Mouse (Mus musculus) midbrain, embryonic 11.5 days (tissue): ENCODE data around the gene Klf12. TPM values are rescaled to one million over a fixed set of nuclear protein-coding genes. Genes with fewer than 3 reads are reported as not detected.

ENCODE experiments used
- ATAC-seq: fragments of 200-750 bp; cut with Nextera tagmentation; 2 replicates; pipeline ENCODE4 v1.8.0; 2017; ENCODE audit warnings: moderate TSS enrichment, moderate library complexity; ENCODE audit not compliant: low FRiP score
- DNase-seq: peaks from one replicate; pipeline ENCODE4 v3.0.0; 2015; ENCODE audit warnings: low spot score; ENCODE audit errors: missing footprints
- H3K27ac ChIP-seq: fragments of 300-500 bp; sonication (generic); 2 replicates; pipeline ENCODE4 v1.5.1; 2014; ENCODE audit warnings: low read depth, low read length
- H3K27me3 ChIP-seq: fragments of 300-500 bp; sonication (generic); 2 replicates; pipeline ENCODE4 v1.6.1; 2014; ENCODE audit warnings: mild to moderate bottlenecking, low read length, moderate library complexity, mixed read lengths; ENCODE audit not compliant: control insufficient read depth, insufficient read depth
- H3K36me3 ChIP-seq: fragments of 300-500 bp; sonication (generic); 2 replicates; pipeline ENCODE4 v1.6.1; 2014; ENCODE audit warnings: mild to moderate bottlenecking, low read length, moderate library complexity, mixed read lengths; ENCODE audit not compliant: control insufficient read depth, insufficient read depth
- H3K4me1 ChIP-seq: fragments of 300-500 bp; sonication (generic); 2 replicates; pipeline ENCODE4 v1.6.1; 2014; ENCODE audit warnings: low read length; ENCODE audit not compliant: control insufficient read depth, insufficient read depth
- H3K4me2 ChIP-seq: fragments of 300-500 bp; sonication (generic); 2 replicates; pipeline ENCODE4 v1.6.1; 2014; ENCODE audit warnings: mild to moderate bottlenecking, moderate library complexity
- H3K4me3 ChIP-seq: fragments of 300-500 bp; sonication (generic); 2 replicates; pipeline ENCODE4 v1.5.1; 2014; ENCODE audit warnings: low read depth, low read length
- H3K9ac ChIP-seq: fragments of 300-500 bp; sonication (generic); 2 replicates; pipeline ENCODE4 v1.6.1; 2014; ENCODE audit warnings: low read length
- H3K9me3 ChIP-seq: fragments of 300-500 bp; sonication (generic); 2 replicates; pipeline ENCODE4 v1.6.1; 2016; ENCODE audit warnings: low read length; ENCODE audit not compliant: control insufficient read depth
- WGBS: fragments of 180-500 bp; shearing (Covaris S2); extraction: QIAGEN DNeasy Blood & Tissue Kit; methylation state at CpG from one replicate; pipeline ENCODE4 v1.1.7; 2014; 5-methylcytosine and 5-hydroxymethylcytosine counted together
- polyA plus RNA-seq: library from polyadenylated mRNA; unstranded; fragments of >200 nt; fragmentation: Nextera tagmentation; extraction: Ambion mirVana; gene quantifications from 2 replicates; pipeline ENCODE4 v1.2.1, GENCODE M21; 2014

The Klf12 gene
- polyA plus RNA-seq, 1 experiment from 2014 or later: 27.7 TPM

GRCm38 (mm10) chr14:100009790-100010382 is 274.6 kb downstream of the Klf12 start:
- peak; percentile 75; the same call in 1 of the 2 replicates for ATAC-seq
- Histone ChIP-seq H3K36me3 (no peaks in the 10 kb centered on the region), H3K4me3 (no peak overlapping the region), H3K4me1 (no peaks in the 10 kb centered on the region), H3K4me2 (no peak overlapping the region), H3K9ac (no peak overlapping the region), H3K27ac (no peak overlapping the region), H3K27me3 (no peaks in the 10 kb centered on the region), H3K9me3 (no peaks in the 10 kb centered on the region)
- DNase-seq: peak; percentile 76
- WGBS: 50% methylated on average over 4 of the region's 4 CpGs

- no peak for DNase-seq
- no peaks in the 10 kb centered on the region for H3K27me3 ChIP-seq
These were observed 301.0 kb downstream of the Klf12 start for GRCm38 (mm10) chr14:99983510-99983909.

GRCm38 (mm10) chr14:99981209-99981608 is 303.3 kb downstream of the Klf12 start:
- no peaks in the 10 kb centered on the region for H3K36me3 ChIP-seq
- H3K4me2 ChIP-seq: no peak overlapping the region
- WGBS: 91% methylated on average over 3 of the region's 3 CpGs
- H3K9me3 ChIP-seq: no peaks in the 10 kb centered on the region
- no peak overlapping the region for H3K27ac ChIP-seq
- H3K27me3 ChIP-seq: no peaks in the 10 kb centered on the region
- H3K4me3 ChIP-seq: no peak overlapping the region
- DNase-seq (no peak), ATAC-seq (no peak)
- H3K4me1 ChIP-seq: no peaks in the 10 kb centered on the region
- no peak overlapping the region for H3K9ac ChIP-seq

More at GRCm38 (mm10) chr14:99983510-99983909, 301.0 kb downstream of the Klf12 start:
- 73% methylated on average over 7 of the region's 7 CpGs for WGBS
- Histone ChIP-seq H3K27ac (no peak overlapping the region), H3K4me1 (no peaks in the 10 kb centered on the region), H3K9me3 (no peaks in the 10 kb centered on the region), H3K36me3 (no peaks in the 10 kb centered on the region), H3K4me2 (no peak overlapping the region), H3K4me3 (no peak overlapping the region), H3K9ac (no peak overlapping the region)
- ATAC-seq: no peak

GRCm38 (mm10) chr14:99967920-99968319 is 316.6 kb downstream of the Klf12 start:
- Histone ChIP-seq H3K4me1 (no peaks in the 10 kb centered on the region), H3K27me3 (no peaks in the 10 kb centered on the region), H3K4me2 (no peak overlapping the region), H3K9me3 (no peaks in the 10 kb centered on the region), H3K9ac (no peak overlapping the region), H3K4me3 (no peak overlapping the region), H3K27ac (no peak overlapping the region), H3K36me3 (no peaks in the 10 kb centered on the region)
- WGBS: 85% methylated on average over 4 of the region's 4 CpGs
- no peak for ATAC-seq
- no peak for DNase-seq

- H3K36me3 ChIP-seq: no peaks in the 10 kb centered on the region
- H3K27ac ChIP-seq: no peak overlapping the region
- H3K4me1 ChIP-seq: no peaks in the 10 kb centered on the region
- H3K4me2 ChIP-seq: no peak overlapping the region
- H3K27me3 ChIP-seq: no peaks in the 10 kb centered on the region
- H3K9ac ChIP-seq: no peak overlapping the region
- H3K9me3 ChIP-seq: no peaks in the 10 kb centered on the region
- DNase-seq: no peak
- 95% methylated on average over 10 of the region's 10 CpGs for WGBS
- H3K4me3 ChIP-seq: no peak overlapping the region
- no peak for ATAC-seq
These were observed 323.8 kb downstream of the Klf12 start for GRCm38 (mm10) chr14:99960500-99961229.

- Histone ChIP-seq H3K36me3 (no peaks in the 10 kb centered on the region), H3K4me2 (no peak overlapping the region), H3K4me3 (no peak overlapping the region), H3K9ac (no peak overlapping the region), H3K27ac (no peak overlapping the region), H3K9me3 (no peaks in the 10 kb centered on the region), H3K27me3 (no peaks in the 10 kb centered on the region), H3K4me1 (no peaks in the 10 kb centered on the region)
- no peak for DNase-seq
- 90% methylated on average over 4 of the region's 4 CpGs for WGBS
- ATAC-seq: 0 out of 2 replicates have a peak, but pooled peaks have one; percentile 19
These were observed 329.3 kb downstream of the Klf12 start for GRCm38 (mm10) chr14:99955133-99955532.

- ATAC-seq (peak; percentile 81), DNase-seq (peak; percentile 92)
- Histone ChIP-seq H3K27me3 (no peaks in the 10 kb centered on the region), H3K27ac (peak overlapping the region; percentile 49; the same call in 1 of the 2 replicates), H3K4me1 (peaks cover 18% of the 10 kb centered on the region), H3K36me3 (no peaks in the 10 kb centered on the region), H3K4me3 (no peak overlapping the region), H3K9me3 (no peaks in the 10 kb centered on the region), H3K4me2 (no peak overlapping the region), H3K9ac (no peak overlapping the region)
- WGBS: 57% methylated on average over 17 of the region's 17 CpGs
These were observed 340.0 kb downstream of the Klf12 start for GRCm38 (mm10) chr14:99944221-99945108.

- peak overlapping the region; percentile 48 for H3K27ac ChIP-seq
- H3K9ac ChIP-seq: no peak overlapping the region
- no peaks in the 10 kb centered on the region for H3K27me3 ChIP-seq
- H3K4me1 ChIP-seq: peaks cover 18% of the 10 kb centered on the region
- H3K4me2 ChIP-seq: no peak overlapping the region
- H3K9me3 ChIP-seq: no peaks in the 10 kb centered on the region
- 37% methylated on average over 8 of the region's 8 CpGs for WGBS
- H3K4me3 ChIP-seq: no peak overlapping the region
- DNase-seq: peak; percentile 91
- no peaks in the 10 kb centered on the region for H3K36me3 ChIP-seq
- ATAC-seq: peak; percentile 77
These were observed 341.3 kb downstream of the Klf12 start for GRCm38 (mm10) chr14:99943156-99943555.
